Mouse (Mus musculus): ENCODE measurements around the gene Kdelr3. TPM values are rescaled to one million over a fixed set of nuclear protein-coding genes. Genes with fewer than 3 reads are reported as not detected.

Gene Kdelr3
- polyA plus RNA-seq, 1 experiment = 74.7 TPM

GRCm38 (mm10) chr15:79552566-79552965 lies 36.4 kb downstream of the Kdelr3 start:
- Histone ChIP-seq H3K4me2 (ENCODE audit: low read depth) (no peak overlapping the region), H3K4me3 (no peak overlapping the region), H3ac (ENCODE audit: control insufficient read depth, insufficient read length) (no peak overlapping the region), H3K27me3 (ENCODE audit: control insufficient read depth, insufficient read depth, insufficient read length) (peaks cover 37% of the 10 kb centered on the region), H3K36me3 (ENCODE audit: control insufficient read depth, insufficient read depth) (no peaks in the 10 kb centered on the region), H3K79me2 (ENCODE audit: control insufficient read depth, insufficient read depth) (no peaks in the 10 kb centered on the region)
- TF ChIP-seq MAX (IDR thresholded peaks at IDR 0.05; ENCODE audit: low read depth) (no peak), MYOG (IDR thresholded peaks at IDR 0.05; ENCODE audit: control insufficient read depth in 1 of 3, insufficient read depth in 1 of 3, insufficient read length in 2 of 3, low read depth in 2 of 3) (no peak), E2F4 (IDR thresholded peaks at IDR 0.05; ENCODE audit: insufficient read depth) (no peak), POLR2AphosphoS2 (IDR thresholded peaks at IDR 0.05; ENCODE audit: insufficient read length, low read depth) (no peak), TCF3 (IDR thresholded peaks at IDR 0.05; ENCODE audit: insufficient read length, low read depth) (no peak), REST (IDR thresholded peaks at IDR 0.05; ENCODE audit: insufficient read depth, insufficient read length) (no peak), MYOD1 (IDR thresholded peaks at IDR 0.05; ENCODE audit: control insufficient read depth in 1 of 3, insufficient read length in 2 of 3, low read depth in 2 of 3) (no peak), TCF12 (IDR thresholded peaks at IDR 0.05; ENCODE audit: insufficient read depth, poor library complexity, severe bottlenecking) (no peak), POLR2A (IDR thresholded peaks at IDR 0.05; ENCODE audit: insufficient read length, low read depth) (no peak), USF1 (IDR thresholded peaks at IDR 0.05; ENCODE audit: low read depth) (no peak), CEBPB (IDR thresholded peaks at IDR 0.05; ENCODE audit: insufficient read depth, poor library complexity, severe bottlenecking) (no peak), SRF (IDR thresholded peaks at IDR 0.05; ENCODE audit: control insufficient read depth, insufficient read length, low read depth) (no peak)

- H3K4me2 ChIP-seq (ENCODE audit: low read depth) = no peak overlapping the region
- peaks cover 49% of the 10 kb centered on the region for H3K27me3 ChIP-seq (ENCODE audit: control insufficient read depth, insufficient read depth, insufficient read length)
- no peak overlapping the region for H3ac ChIP-seq (ENCODE audit: control insufficient read depth, insufficient read length)
- TF ChIP-seq MYOG (IDR thresholded peaks at IDR 0.05; ENCODE audit: control insufficient read depth in 1 of 3, insufficient read depth in 1 of 3, insufficient read length in 2 of 3, low read depth in 2 of 3) (no peak), POLR2AphosphoS2 (IDR thresholded peaks at IDR 0.05; ENCODE audit: insufficient read length, low read depth) (no peak), MAX (IDR thresholded peaks at IDR 0.05; ENCODE audit: low read depth) (no peak), USF1 (IDR thresholded peaks at IDR 0.05; ENCODE audit: low read depth) (no peak), TCF12 (IDR thresholded peaks at IDR 0.05; ENCODE audit: insufficient read depth, poor library complexity, severe bottlenecking) (no peak), MYOD1 (IDR thresholded peaks at IDR 0.05; ENCODE audit: control insufficient read depth in 1 of 3, insufficient read length in 2 of 3, low read depth in 2 of 3) (no peak), E2F4 (IDR thresholded peaks at IDR 0.05; ENCODE audit: insufficient read depth) (no peak), SRF (IDR thresholded peaks at IDR 0.05; ENCODE audit: control insufficient read depth, insufficient read length, low read depth) (no peak)
- no peaks in the 10 kb centered on the region for H3K36me3 ChIP-seq (ENCODE audit: control insufficient read depth, insufficient read depth)
- H3K79me2 ChIP-seq (ENCODE audit: control insufficient read depth, insufficient read depth) = no peaks in the 10 kb centered on the region
- H3K4me3 ChIP-seq = no peak overlapping the region
Observed at GRCm38 (mm10) chr15:79559649-79560048, 43.4 kb downstream of the Kdelr3 start.

- Histone ChIP-seq H3K4me2 (ENCODE audit: low read depth) (no peak overlapping the region), H3K36me3 (ENCODE audit: control insufficient read depth, insufficient read depth) (no peaks in the 10 kb centered on the region), H3K4me3 (no peak overlapping the region), H3K27me3 (ENCODE audit: control insufficient read depth, insufficient read depth, insufficient read length) (peaks cover 61% of the 10 kb centered on the region), H3ac (ENCODE audit: control insufficient read depth, insufficient read length) (no peak overlapping the region), H3K79me2 (ENCODE audit: control insufficient read depth, insufficient read depth) (no peaks in the 10 kb centered on the region)
- TF ChIP-seq MYOD1 (IDR thresholded peaks at IDR 0.05; ENCODE audit: control insufficient read depth in 1 of 3, insufficient read length in 2 of 3, low read depth in 2 of 3) (no peak), CEBPB (IDR thresholded peaks at IDR 0.05; ENCODE audit: insufficient read depth, poor library complexity, severe bottlenecking) (no peak), MYOG (IDR thresholded peaks at IDR 0.05; ENCODE audit: control insufficient read depth in 1 of 3, insufficient read depth in 1 of 3, insufficient read length in 2 of 3, low read depth in 2 of 3) (no peak), POLR2A (IDR thresholded peaks at IDR 0.05; ENCODE audit: insufficient read length, low read depth) (no peak), TCF3 (IDR thresholded peaks at IDR 0.05; ENCODE audit: insufficient read length, low read depth) (no peak), TCF12 (IDR thresholded peaks at IDR 0.05; ENCODE audit: insufficient read depth, poor library complexity, severe bottlenecking) (no peak), USF1 (IDR thresholded peaks at IDR 0.05; ENCODE audit: low read depth) (no peak), MAX (IDR thresholded peaks at IDR 0.05; ENCODE audit: low read depth) (no peak), E2F4 (IDR thresholded peaks at IDR 0.05; ENCODE audit: insufficient read depth) (no peak)
Observed at GRCm38 (mm10) chr15:79562417-79562816, 46.2 kb downstream of the Kdelr3 start.

- no peak overlapping the region for H3K4me3 ChIP-seq
- H3K79me2 ChIP-seq (ENCODE audit: control insufficient read depth, insufficient read depth) = no peaks in the 10 kb centered on the region
- no peaks in the 10 kb centered on the region for H3K36me3 ChIP-seq (ENCODE audit: control insufficient read depth, insufficient read depth)
- H3ac ChIP-seq (ENCODE audit: control insufficient read depth, insufficient read length) = no peak overlapping the region
- TF ChIP-seq TCF12 (IDR thresholded peaks at IDR 0.05; ENCODE audit: insufficient read depth, poor library complexity, severe bottlenecking) (no peak), MYOD1 (IDR thresholded peaks at IDR 0.05; ENCODE audit: control insufficient read depth in 1 of 3, insufficient read length in 2 of 3, low read depth in 2 of 3) (no peak), POLR2A (IDR thresholded peaks at IDR 0.05; ENCODE audit: insufficient read length, low read depth) (no peak), TCF3 (IDR thresholded peaks at IDR 0.05; ENCODE audit: insufficient read length, low read depth) (no peak), MYOG (IDR thresholded peaks at IDR 0.05; ENCODE audit: control insufficient read depth in 1 of 3, insufficient read depth in 1 of 3, insufficient read length in 2 of 3, low read depth in 2 of 3) (no peak), USF1 (IDR thresholded peaks at IDR 0.05; ENCODE audit: low read depth) (no peak), E2F4 (IDR thresholded peaks at IDR 0.05; ENCODE audit: insufficient read depth) (no peak), MAX (IDR thresholded peaks at IDR 0.05; ENCODE audit: low read depth) (no peak), POLR2AphosphoS2 (IDR thresholded peaks at IDR 0.05; ENCODE audit: insufficient read length, low read depth) (no peak), SRF (IDR thresholded peaks at IDR 0.05; ENCODE audit: control insufficient read depth, insufficient read length, low read depth) (no peak), CEBPB (IDR thresholded peaks at IDR 0.05; ENCODE audit: insufficient read depth, poor library complexity, severe bottlenecking) (no peak), REST (IDR thresholded peaks at IDR 0.05; ENCODE audit: insufficient read depth, insufficient read length) (no peak)
- peaks cover 39% of the 10 kb centered on the region for H3K27me3 ChIP-seq (ENCODE audit: control insufficient read depth, insufficient read depth, insufficient read length)
- no peak overlapping the region for H3K4me2 ChIP-seq (ENCODE audit: low read depth)
Observed at GRCm38 (mm10) chr15:79575543-79576222, 59.5 kb downstream of the Kdelr3 start.

Data from myocyte (in vitro differentiated cells).